10 mouse cellular contexts compared by ENCODE assay signal in genomic region chr4:134237582-134238278, GRCm38 (mm10). TPM values are rescaled to one million over a fixed set of nuclear protein-coding genes. Genes with fewer than 3 reads are reported as not detected.
DNase-seq lines count a peak whose midpoint lies in the region; ATAC-seq and TF ChIP-seq lines count a peak whose summit lies in the region.
"Had no signal": no experiment of that assay in that cellular context is flagged by ENCODE, and none has a peak within 500 bp of the region (broad histone marks: within the 10 kb centered on the region; RNA-seq: fewer than 3 reads in every experiment).

No protein-coding gene starts in this region.

- 0 out of 2 replicates have a peak overlapping the region, but pooled peaks have one; percentile 10 for H3K9ac ChIP-seq in neural tube, embryonic 11.5 days (ENCODE audit: low read length)
- peak overlapping the region; percentile 44 for H3K9ac ChIP-seq in limb, embryonic 14.5 days (ENCODE audit: low read depth, low read length, severe bottlenecking)
- peak overlapping the region; percentile 63 for H3K9ac ChIP-seq in stomach, embryonic 16.5 days (ENCODE audit: low read length)

- intact Hi-C loops in heart, postnatal 36 days (cut with DNase I), result no loop called here

- WGBS in heart, embryonic 10.5 days, result 12% methylated on average over 18 of the region's 19 CpGs
- WGBS in neural tube, embryonic 11.5 days, result 27% methylated on average over 19 of the region's 19 CpGs
- 26% methylated on average over 19 of the region's 19 CpGs for WGBS in limb, embryonic 14.5 days
- 16% methylated on average over 19 of the region's 19 CpGs for WGBS in stomach, embryonic 16.5 days

- H3K27ac ChIP-seq in heart, embryonic 10.5 days, result peak overlapping the region; percentile 74
- H3K27ac ChIP-seq in neural tube, embryonic 11.5 days (ENCODE audit: low read depth, low read length), result no peak overlapping the region
- no peak overlapping the region for H3K27ac ChIP-seq in limb, embryonic 14.5 days (replicated peaks; ENCODE audit: low read depth, low read length)
- H3K27ac ChIP-seq in stomach, embryonic 16.5 days (ENCODE audit: low read length), result peak overlapping the region; percentile 72
- H3K27ac ChIP-seq: macrophage had no signal

- ATAC-seq in neural tube, embryonic 11.5 days (ENCODE audit: insufficient read depth, low FRiP score, low TSS enrichment), result no peak
- ATAC-seq in limb, embryonic 14.5 days (ENCODE audit: low FRiP score, low read depth), result no peak
- peak; percentile 62 for ATAC-seq in stomach, embryonic 16.5 days (ENCODE audit: insufficient read depth, low FRiP score)

- no peak for TF ChIP-seq POLR2A in limb, embryonic 14.5 days (IDR thresholded peaks at IDR 0.05; ENCODE audit: borderline replicate concordance, extremely low read depth, insufficient read depth, insufficient read length)

- H3K4me3 ChIP-seq in heart, embryonic 10.5 days, result peak overlapping the region; percentile 59
- no peak overlapping the region for H3K4me3 ChIP-seq in neural tube, embryonic 11.5 days (ENCODE audit: low read depth, low read length)
- H3K4me3 ChIP-seq in limb, embryonic 14.5 days (replicated peaks; ENCODE audit: low read length), result peak overlapping the region; percentile 27
- H3K4me3 ChIP-seq in stomach, embryonic 16.5 days (replicated peaks; ENCODE audit: low read length), result peak overlapping the region; percentile 53

- peaks cover 20% of the 10 kb centered on the region for H3K4me1 ChIP-seq in heart, embryonic 10.5 days
- H3K4me1 ChIP-seq in neural tube, embryonic 11.5 days (ENCODE audit: control insufficient read depth, insufficient read depth, low read length), result no peaks in the 10 kb centered on the region
- H3K4me1 ChIP-seq in limb, embryonic 14.5 days (ENCODE audit: control insufficient read depth, insufficient read depth, low read length), result 0 out of 2 replicates have a peak, but pooled peaks cover 6% of the 10 kb centered on the region
- peaks cover 7% of the 10 kb centered on the region; the same call in 1 of the 2 replicates for H3K4me1 ChIP-seq in stomach, embryonic 16.5 days (ENCODE audit: control insufficient read depth, insufficient read depth, low read length)

- DNase-seq in heart, embryonic 10.5 days (ENCODE audit: low spot score), result no peak
- no peak for DNase-seq in heart, postnatal 36 days
- no peak for DNase-seq in neural tube, embryonic 11.5 days (ENCODE audit: low spot score)
- DNase-seq in neural tube, embryonic 10.5 days (ENCODE audit: extremely low spot score, low spot score), result no peak
- DNase-seq in limb, embryonic 14.5 days (ENCODE audit: low spot score), result no peak
- no peak for DNase-seq in cerebellum, postnatal 4 days (ENCODE audit: low spot score in 2 of 2)
- DNase-seq in ovary, adult 18-20 months (ENCODE audit: low spot score), result no peak

- H3K9me3 ChIP-seq in heart, embryonic 10.5 days, result no peaks in the 10 kb centered on the region
- no peaks in the 10 kb centered on the region for H3K9me3 ChIP-seq in neural tube, embryonic 11.5 days (ENCODE audit: control insufficient read depth, low read length)
- no peaks in the 10 kb centered on the region for H3K9me3 ChIP-seq in limb, embryonic 14.5 days (ENCODE audit: control insufficient read depth, low read length)
- no peaks in the 10 kb centered on the region for H3K9me3 ChIP-seq in stomach, embryonic 16.5 days (replicated peaks; ENCODE audit: control insufficient read depth, low read length)

- H3K27me3 ChIP-seq in heart, embryonic 10.5 days (ENCODE audit: insufficient read depth, poor library complexity, severe bottlenecking), result peaks cover 60% of the 10 kb centered on the region
- peaks cover 13% of the 10 kb centered on the region for H3K27me3 ChIP-seq in neural tube, embryonic 11.5 days (ENCODE audit: control insufficient read depth, insufficient read depth, low read length)
- peaks cover 21% of the 10 kb centered on the region for H3K27me3 ChIP-seq in limb, embryonic 14.5 days (ENCODE audit: control insufficient read depth, insufficient read depth, low read length)
- H3K27me3 ChIP-seq in stomach, embryonic 16.5 days (ENCODE audit: control insufficient read depth, insufficient read depth, low read length), result 0 out of 2 replicates have a peak, but pooled peaks cover 3% of the 10 kb centered on the region

- H3K36me3 ChIP-seq in heart, embryonic 10.5 days, result no peaks in the 10 kb centered on the region
- H3K36me3 ChIP-seq in neural tube, embryonic 11.5 days (ENCODE audit: control insufficient read depth, insufficient read depth, low read length), result no peaks in the 10 kb centered on the region
- no peaks in the 10 kb centered on the region for H3K36me3 ChIP-seq in limb, embryonic 14.5 days (ENCODE audit: control insufficient read depth, insufficient read depth, low read length)
- no peaks in the 10 kb centered on the region for H3K36me3 ChIP-seq in stomach, embryonic 16.5 days (ENCODE audit: control insufficient read depth, insufficient read depth, low read length)

- no peak overlapping the region for H3K4me2 ChIP-seq in neural tube, embryonic 11.5 days (ENCODE audit: low read depth)
- H3K4me2 ChIP-seq in limb, embryonic 14.5 days (replicated peaks; ENCODE audit: low read depth, low read length, severe bottlenecking), result peak overlapping the region; percentile 34
- H3K4me2 ChIP-seq in stomach, embryonic 16.5 days (ENCODE audit: low read depth, low read length), result peak overlapping the region; percentile 47

RNA-seq across cellular contexts. Expression of gene Cnksr1, which starts 0.5 kb away (rescaled TPM):
- polyA plus RNA-seq in heart, embryonic 10.5 days (2016; fragmentation: Nextera tagmentation; extraction: Ambion mirVana), result 1.2 TPM in 2 replicates
- total RNA-seq in heart, postnatal 36 days (2021), result 1 to 10 TPM; 4.7 to 5.5 TPM
- polyA plus RNA-seq in neural tube, embryonic 11.5 days (2014; fragmentation: Nextera tagmentation; extraction: Ambion mirVana), result 0.36 and 0.50 TPM in 2 replicates
- 2.8 and 3.3 TPM in 2 replicates for polyA plus RNA-seq in limb, embryonic 14.5 days (2012; rRNA removed)
- polyA plus RNA-seq in limb, embryonic 14.5 days (2014; fragmentation: Nextera tagmentation; extraction: Ambion mirVana), result 2.0 TPM in 2 replicates
- 10.7 and 13.4 TPM in 2 replicates for polyA plus RNA-seq in stomach, embryonic 16.5 days (2015; fragmentation: Nextera tagmentation; extraction: Ambion mirVana)
- polyA plus RNA-seq: macrophage had no signal

RNA-seq across cellular contexts. Expression of gene E130218I03Rik, which starts 5.7 kb away (rescaled TPM):
- polyA plus RNA-seq in heart, embryonic 10.5 days (2016; fragmentation: Nextera tagmentation; extraction: Ambion mirVana), result 0.19 and 0.28 TPM in 2 replicates
- total RNA-seq in heart, postnatal 36 days (2021), result not detected
- polyA plus RNA-seq in neural tube, embryonic 11.5 days (2014; fragmentation: Nextera tagmentation; extraction: Ambion mirVana), result 0.28 TPM in 1 of 2 replicates, not detected in the other
- polyA plus RNA-seq in limb, embryonic 14.5 days (2012; rRNA removed), result 0.10 TPM in 1 of 2 replicates, not detected in the other
- 0.67 and 0.76 TPM in 2 replicates for polyA plus RNA-seq in limb, embryonic 14.5 days (2014; fragmentation: Nextera tagmentation; extraction: Ambion mirVana)
- 0.26 and 0.45 TPM in 2 replicates for polyA plus RNA-seq in stomach, embryonic 16.5 days (2015; fragmentation: Nextera tagmentation; extraction: Ambion mirVana)
- polyA plus RNA-seq: macrophage had no signal

RNA-seq across cellular contexts. Expression of gene Zfp593, which starts 7.7 kb away (rescaled TPM):
- polyA plus RNA-seq in heart, embryonic 10.5 days (2016; fragmentation: Nextera tagmentation; extraction: Ambion mirVana), result 13.3 and 15.3 TPM in 2 replicates
- total RNA-seq in heart, postnatal 36 days (2021), result 1 to 10 TPM; 2.6 to 3.7 TPM
- 18.6 and 19.2 TPM in 2 replicates for polyA plus RNA-seq in neural tube, embryonic 11.5 days (2014; fragmentation: Nextera tagmentation; extraction: Ambion mirVana)
- 15.8 and 18.1 TPM in 2 replicates for polyA plus RNA-seq in limb, embryonic 14.5 days (2012; rRNA removed)
- polyA plus RNA-seq in limb, embryonic 14.5 days (2014; fragmentation: Nextera tagmentation; extraction: Ambion mirVana), result 17.3 and 18.9 TPM in 2 replicates
- 12.9 and 13.0 TPM in 2 replicates for polyA plus RNA-seq in stomach, embryonic 16.5 days (2015; fragmentation: Nextera tagmentation; extraction: Ambion mirVana)

RNA-seq across cellular contexts. Expression of gene Gm30191, which starts 9.0 kb away (rescaled TPM):
- not detected in 2 replicates for polyA plus RNA-seq in heart, embryonic 10.5 days (2016; fragmentation: Nextera tagmentation; extraction: Ambion mirVana)
- not detected for total RNA-seq in heart, postnatal 36 days (2021)
- polyA plus RNA-seq in neural tube, embryonic 11.5 days (2014; fragmentation: Nextera tagmentation; extraction: Ambion mirVana), result not detected in 2 replicates
- polyA plus RNA-seq in limb, embryonic 14.5 days (2012; rRNA removed), result not detected in 2 replicates
- polyA plus RNA-seq in limb, embryonic 14.5 days (2014; fragmentation: Nextera tagmentation; extraction: Ambion mirVana), result not detected in 2 replicates
- not detected in 2 replicates for polyA plus RNA-seq in stomach, embryonic 16.5 days (2015; fragmentation: Nextera tagmentation; extraction: Ambion mirVana)
- total RNA-seq: CH12.LX had no signal
- polyA plus RNA-seq: macrophage had no signal

RNA-seq across cellular contexts. Expression of gene Catsper4, which starts 10.5 kb away (rescaled TPM):
- not detected in 2 replicates for polyA plus RNA-seq in heart, embryonic 10.5 days (2016; fragmentation: Nextera tagmentation; extraction: Ambion mirVana)
- total RNA-seq in heart, postnatal 36 days (2021), result not detected
- not detected in 2 replicates for polyA plus RNA-seq in neural tube, embryonic 11.5 days (2014; fragmentation: Nextera tagmentation; extraction: Ambion mirVana)
- polyA plus RNA-seq in limb, embryonic 14.5 days (2012; rRNA removed), result 0.06 and 0.16 TPM in 2 replicates
- not detected in 2 replicates for polyA plus RNA-seq in limb, embryonic 14.5 days (2014; fragmentation: Nextera tagmentation; extraction: Ambion mirVana)
- 0.30 and 0.55 TPM in 2 replicates for polyA plus RNA-seq in stomach, embryonic 16.5 days (2015; fragmentation: Nextera tagmentation; extraction: Ambion mirVana)
- total RNA-seq: CH12.LX had no signal
- polyA plus RNA-seq: macrophage had no signal

Comparison
In these comparisons a context has a peak if more than half of its experiments do, and no peak if none do; other contexts are left out.
1. H3K27ac ChIP-seq: peak in heart, embryonic 10.5 days (single experiment) and stomach, embryonic 16.5 days (single experiment); none in neural tube, embryonic 11.5 days (single experiment) and limb, embryonic 14.5 days (single experiment).
2. H3K9ac ChIP-seq: peak in every context shown above with its lines; median percentile 63 in stomach, embryonic 16.5 days; 44 in limb, embryonic 14.5 days; 10 in neural tube, embryonic 11.5 days.